Mouse (Mus musculus): ENCODE results near the gene Nipsnap2. TPM values are rescaled to one million over a fixed set of nuclear protein-coding genes. Genes with fewer than 3 reads are reported as not detected.
"Not testable (repeated sequence)": the region's sequence is repeated elsewhere in the genome, so short reads cannot be mapped to it uniquely, and the experiment has no call there.

Gene Nipsnap2
- total RNA-seq, 2 experiments from 2014 or later: 78.8 to 80.8 TPM

GRCm38 (mm10) chr5:129756886-129757285 lies 32.0 kb downstream of the Nipsnap2 start:
- no peak for DNase-seq (ENCODE audit: low spot score in 2 of 2)
- intact Hi-C loops (cut with DNase I): no loop called here

- intact Hi-C loops (cut with DNase I): no loop called here
- DNase-seq (ENCODE audit: low spot score in 2 of 2): no peak
These were observed 35.1 kb downstream of the Nipsnap2 start for GRCm38 (mm10) chr5:129759929-129760480.

GRCm38 (mm10) chr5:129761865-129762540 lies 37.1 kb downstream of the Nipsnap2 start:
- intact Hi-C loops (cut with DNase I): no loop called here
- DNase-seq (ENCODE audit: low spot score in 2 of 2): peak; percentile 26 to 44

GRCm38 (mm10) chr5:129770443-129771355 lies 45.8 kb downstream of the Nipsnap2 start:
- DNase-seq (ENCODE audit: low spot score in 2 of 2): no peak
- intact Hi-C loops (cut with DNase I): no loop called here

- intact Hi-C loops (cut with DNase I): no loop called here
- no peak for DNase-seq (ENCODE audit: low spot score in 2 of 2)
These were observed 47.6 kb downstream of the Nipsnap2 start for GRCm38 (mm10) chr5:129772433-129772832.

- intact Hi-C loops (cut with DNase I); DNase-seq (ENCODE audit: low spot score in 2 of 2): not testable (repeated sequence)
These were observed 48.5 kb downstream of the Nipsnap2 start for GRCm38 (mm10) chr5:129773330-129773729.

- DNase-seq (ENCODE audit: low spot score in 2 of 2): no peak
- intact Hi-C loops (cut with DNase I): no loop called here
These were observed 49.8 kb downstream of the Nipsnap2 start for GRCm38 (mm10) chr5:129774661-129775060.

- DNase-seq (ENCODE audit: low spot score in 2 of 2): no peak
- intact Hi-C loops (cut with DNase I): no loop called here
These were observed 53.6 kb downstream of the Nipsnap2 start for GRCm38 (mm10) chr5:129778348-129778995.

GRCm38 (mm10) chr5:129778996-129779716 lies 54.3 kb downstream of the Nipsnap2 start:
- peak; percentile 71 to 74 for DNase-seq (ENCODE audit: low spot score in 2 of 2)
- intact Hi-C loops (cut with DNase I): no loop called here

GRCm38 (mm10) chr5:129780131-129780530 lies 55.3 kb downstream of the Nipsnap2 start:
- intact Hi-C loops (cut with DNase I): no loop called here

GRCm38 (mm10) chr5:129782211-129782610 lies 57.3 kb downstream of the Nipsnap2 start:
- intact Hi-C loops (cut with DNase I): no loop called here
- DNase-seq (ENCODE audit: low spot score in 2 of 2): no peak

More at GRCm38 (mm10) chr5:129780131-129780530, 55.3 kb downstream of the Nipsnap2 start:
- DNase-seq (ENCODE audit: low spot score in 2 of 2): no peak

GRCm38 (mm10) chr5:129785235-129785870 lies 60.5 kb downstream of the Nipsnap2 start:
- no peak for DNase-seq (ENCODE audit: low spot score in 2 of 2)
- intact Hi-C loops (cut with DNase I): no loop called here

GRCm38 (mm10) chr5:129786161-129786560 lies 61.3 kb downstream of the Nipsnap2 start:
- DNase-seq (ENCODE audit: low spot score in 2 of 2): no peak
- intact Hi-C loops (cut with DNase I): no loop called here

- intact Hi-C loops (cut with DNase I): no loop called here
- peak; percentile 96 to 97 for DNase-seq (ENCODE audit: low spot score in 2 of 2)
These were observed 62.2 kb downstream of the Nipsnap2 start, which contains the start of gene Psph for GRCm38 (mm10) chr5:129786818-129787790. TSS of gene Psph (minus strand) at chr5:129787449.

- DNase-seq (ENCODE audit: low spot score in 2 of 2): no peak
- intact Hi-C loops (cut with DNase I): no loop called here
These were observed 63.1 kb downstream of the Nipsnap2 start for GRCm38 (mm10) chr5:129787818-129788593.

- DNase-seq (ENCODE audit: low spot score in 2 of 2); intact Hi-C loops (cut with DNase I): not testable (repeated sequence)
These were observed 65.7 kb downstream of the Nipsnap2 start for GRCm38 (mm10) chr5:129790591-129790990.

Measured in left cerebral cortex, postnatal 36 days (tissue).